Mouse (Mus musculus) embryonic stem cell, embryonic (primary cell): ENCODE data around the gene Olfr895.

Source experiments
- CTCF ChIA-PET, 4 experiments: fragments of 300-600 bp in 2 of 4; fragments of 350-600 bp in 2 of 4; sonication (Branson Sonifier 250); formaldehyde crosslinking; loops; one replicate each; lab custom pipeline; 2022; ENCODE audit warnings: inconsistent platforms in 2 of 4; lab: Charles Lee
- POLR2A ChIA-PET, 4 experiments: fragments of 300-600 bp in 2 of 4; fragments of 350-600 bp in 2 of 4; sonication (Branson Sonifier 250); formaldehyde crosslinking; loops; one replicate each; lab custom pipeline; 2022; ENCODE audit warnings: antibody characterized with exemption in 4 of 4, inconsistent platforms in 1 of 4; lab: Charles Lee

Olfr895 gene

GRCm38 (mm10) chr9:38267551-38267950 lies at the start of gene Olfr895:
Gene Olfr895, plus strand, starts transcription at chr9:38267851.
- ChIA-PET POLR2A (no interaction called here), CTCF (no interaction called here)

- POLR2A ChIA-PET = no interaction called here
Measured at GRCm38 (mm10) chr9:38252474-38252873, 15.2 kb upstream of the Olfr895 start, which contains the start of gene Olfr143. Gene Olfr143, plus strand, starts transcription at chr9:38252774.

GRCm38 (mm10) chr9:38290807-38291206 lies 23.2 kb downstream of the Olfr895 start, which contains the start of gene Olfr896-ps1:
Gene Olfr896-ps1, plus strand, starts transcription at chr9:38291107.
- ChIA-PET CTCF (no interaction called here), POLR2A (no interaction called here)

More at GRCm38 (mm10) chr9:38252474-38252873, 15.2 kb upstream of the Olfr895 start, which contains the start of gene Olfr143:
- CTCF ChIA-PET = no interaction called here
